Mouse (Mus musculus) MEL (cell line): Measurements from ENCODE around the gene Cltc. TPM values are rescaled to one million over a fixed set of nuclear protein-coding genes. Genes with fewer than 3 reads are reported as not detected.
"Not testable (repeated sequence)": the region's sequence is repeated elsewhere in the genome, so short reads cannot be mapped to it uniquely, and the experiment has no call there.

Experiments
- DNase-seq: peaks from one replicate; pipeline ENCODE4 v3.0.0; 2011; ENCODE audit warnings: low read depth, low spot score
- H3K27ac ChIP-seq: 2 replicates; pipeline ENCODE4 v1.5.1; 2012; ENCODE audit warnings: low read depth, mild to moderate bottlenecking, control low read depth, low read length, moderate library complexity; ENCODE audit not compliant: control insufficient read depth
- H3K27me3 ChIP-seq, 2 experiments: fragments of 150-350 bp in 1 of 2; sonication (generic) in 1 of 2; 2 replicates each; pipeline ENCODE4 v1.6.1; 2012; ENCODE audit warnings: low read length in 2 of 2, mild to moderate bottlenecking in 2 of 2, improper control_type of control experiment in 1 of 2, moderate library complexity in 1 of 2; ENCODE audit not compliant: insufficient read depth in 2 of 2, control insufficient read depth in 1 of 2
- H3K36me3 ChIP-seq, 2 experiments: 2 replicates each; pipeline ENCODE4 v1.6.1; 2012 to 2014; ENCODE audit warnings: low read length in 2 of 2, improper control_type of control experiment in 1 of 2, inconsistent platforms in 1 of 2, mild to moderate bottlenecking in 1 of 2; ENCODE audit not compliant: insufficient read depth in 2 of 2, control insufficient read depth in 1 of 2
- H3K4me1 ChIP-seq, 2 experiments: fragments of 150-350 bp in 1 of 2; sonication (generic) in 1 of 2; 2 replicates each; pipeline ENCODE4 v1.6.1; 2012; ENCODE audit warnings: low read length in 2 of 2, improper control_type of control experiment in 1 of 2, mild to moderate bottlenecking in 1 of 2; ENCODE audit not compliant: insufficient read depth in 2 of 2, control insufficient read depth in 1 of 2
- H3K4me3 ChIP-seq, 2 experiments: fragments of 150-350 bp in 1 of 2; sonication (generic) in 1 of 2; 2 replicates each; pipeline ENCODE4 v1.5.1; 2012; ENCODE audit warnings: low read depth in 2 of 2, low read length in 2 of 2, mild to moderate bottlenecking in 2 of 2, moderate library complexity in 2 of 2, control low read depth in 1 of 2, improper control_type of control experiment in 1 of 2; ENCODE audit not compliant: control insufficient read depth in 1 of 2, insufficient read depth in 1 of 2
- H3K79me2 ChIP-seq: 2 replicates; pipeline ENCODE4 v1.6.1; 2012; ENCODE audit warnings: mild to moderate bottlenecking, low read length, moderate library complexity; ENCODE audit not compliant: control insufficient read depth, poor library complexity, insufficient read depth
- H3K9ac ChIP-seq: 2 replicates; pipeline ENCODE4 v1.6.1; 2012; ENCODE audit warnings: low read depth, mild to moderate bottlenecking, control low read depth, low read length, moderate library complexity; ENCODE audit not compliant: control insufficient read depth, poor library complexity, severe bottlenecking
- H3K9me3 ChIP-seq: fragments of 150-350 bp; sonication (generic); replicated peaks from 2 replicates; pipeline ENCODE4 v1.6.1; 2012; ENCODE audit warnings: mild to moderate bottlenecking, low read length, improper control_type of control experiment, moderate library complexity; ENCODE audit not compliant: insufficient read depth
- CHD2 ChIP-seq: IDR thresholded peaks from 2 replicates; pipeline ENCODE4 v1.6.1; 2011; ENCODE audit warnings: low read length, improper control_type of control experiment
- CTCF ChIP-seq, 3 experiments: IDR thresholded peaks in 2 of 3; conservative IDR thresholded peaks in 1 of 3; 2 replicates each; pipeline ENCODE4 v1.5.1; 2011 to 2012; ENCODE audit warnings: low read length in 3 of 3, low read depth in 2 of 3, mild to moderate bottlenecking in 2 of 3, improper control_type of control experiment in 1 of 3, inconsistent platforms in 1 of 3, mixed read lengths in 1 of 3, moderate library complexity in 1 of 3; ENCODE audit not compliant: control insufficient read depth in 1 of 3, insufficient read depth in 1 of 3, poor library complexity in 1 of 3, severe bottlenecking in 1 of 3
- EP300 ChIP-seq, 2 experiments: IDR thresholded peaks; 2 replicates each; pipeline ENCODE4 v1.6.1; 2011; ENCODE audit warnings: improper control_type of control experiment in 2 of 2, low read length in 2 of 2, low read depth in 1 of 2, mild to moderate bottlenecking in 1 of 2
- ETS1 ChIP-seq: IDR thresholded peaks from 2 replicates; pipeline ENCODE4 v1.6.1; 2012; ENCODE audit warnings: low read depth, mild to moderate bottlenecking, inconsistent platforms, low read length, improper control_type of control experiment, moderate library complexity
- GATA1 ChIP-seq: IDR thresholded peaks from 2 replicates; pipeline ENCODE4 v1.6.1; 2011; ENCODE audit warnings: low read depth, low read length, improper control_type of control experiment
- MEF2A ChIP-seq: IDR thresholded peaks from 2 replicates; pipeline ENCODE4 v1.6.1; 2014; ENCODE audit warnings: low read depth, mild to moderate bottlenecking, inconsistent platforms, low read length, improper control_type of control experiment; ENCODE audit not compliant: poor library complexity, insufficient replicate concordance, severe bottlenecking; ENCODE audit errors: extremely low read depth
- MXI1 ChIP-seq: IDR thresholded peaks from 2 replicates; pipeline ENCODE4 v1.6.1; 2011; ENCODE audit warnings: mild to moderate bottlenecking, low read depth, low read length, improper control_type of control experiment
- MYC ChIP-seq: IDR thresholded peaks from 2 replicates; pipeline ENCODE4 v1.6.1; 2011; ENCODE audit warnings: low read depth, mild to moderate bottlenecking, low read length, improper control_type of control experiment, moderate library complexity
- POLR2AphosphoS5 ChIP-seq: IDR thresholded peaks from 2 replicates; pipeline ENCODE4 v1.6.1; 2012; ENCODE audit warnings: low read depth, borderline replicate concordance, mild to moderate bottlenecking, inconsistent platforms, low read length, moderate library complexity, mixed read lengths
- RAD21 ChIP-seq: IDR thresholded peaks from 2 replicates; pipeline ENCODE4 v1.6.1; 2011; ENCODE audit warnings: mild to moderate bottlenecking, low read depth, low read length, improper control_type of control experiment
- SIN3A ChIP-seq: IDR thresholded peaks from 2 replicates; pipeline ENCODE4 v1.6.1; 2012; ENCODE audit warnings: low read length, improper control_type of control experiment, inconsistent platforms
- SMC3 ChIP-seq: IDR thresholded peaks from 2 replicates; pipeline ENCODE4 v1.6.1; 2011; ENCODE audit warnings: low read depth, low read length, improper control_type of control experiment
- TCF12 ChIP-seq: IDR thresholded peaks from 2 replicates; pipeline ENCODE4 v1.6.1; 2014; ENCODE audit warnings: low read depth, mild to moderate bottlenecking, inconsistent platforms, low read length, improper control_type of control experiment, moderate library complexity
- UBTF ChIP-seq: IDR thresholded peaks from 2 replicates; pipeline ENCODE4 v1.6.1; 2012; ENCODE audit warnings: low read depth, mild to moderate bottlenecking, inconsistent platforms, low read length, improper control_type of control experiment, moderate library complexity, borderline replicate concordance; ENCODE audit not compliant: insufficient read depth
- USF1 ChIP-seq: IDR thresholded peaks from 2 replicates; pipeline ENCODE4 v1.6.1; 2014; ENCODE audit warnings: low read depth, mild to moderate bottlenecking, inconsistent platforms, low read length, improper control_type of control experiment, moderate library complexity
- USF2 ChIP-seq, 2 experiments: IDR thresholded peaks; 2 replicates each; pipeline ENCODE4 v1.6.1; 2011 to 2012; ENCODE audit warnings: improper control_type of control experiment in 2 of 2, low read length in 2 of 2, borderline replicate concordance in 1 of 2, inconsistent platforms in 1 of 2, low read depth in 1 of 2, mild to moderate bottlenecking in 1 of 2; ENCODE audit not compliant: insufficient read depth in 1 of 2
- ZC3H11A ChIP-seq: IDR thresholded peaks from 2 replicates; pipeline ENCODE4 v1.6.1; 2012; ENCODE audit warnings: low read depth, mild to moderate bottlenecking, inconsistent platforms, low read length, improper control_type of control experiment
- polyA plus RNA-seq, 2 experiments: library from polyadenylated mRNA; stranded (reverse) in 1 of 2; unstranded in 1 of 2; fragments of >175 nt in 1 of 2; fragments of >200 nt in 1 of 2; gene quantifications; 2 replicates each; pipeline versions ENCODE4 v1.2.1 to v1.2.4; 2012; ENCODE audit warnings: low replicate concordance in 2 of 2, low read depth in 1 of 2; ENCODE audit not compliant: insufficient read length in 2 of 2, insufficient read depth in 1 of 2, missing spikeins in 1 of 2
- total RNA-seq: library from RNA; depleted of rRNA; stranded (reverse); fragments of 300-350 nt; gene quantifications from 2 replicates; pipeline ENCODE4 v1.2.3, GENCODE M21; 2012

Cltc gene
- total and polyA plus RNA-seq, 3 experiments = 149 to 300 (median 205) TPM

DNA sequence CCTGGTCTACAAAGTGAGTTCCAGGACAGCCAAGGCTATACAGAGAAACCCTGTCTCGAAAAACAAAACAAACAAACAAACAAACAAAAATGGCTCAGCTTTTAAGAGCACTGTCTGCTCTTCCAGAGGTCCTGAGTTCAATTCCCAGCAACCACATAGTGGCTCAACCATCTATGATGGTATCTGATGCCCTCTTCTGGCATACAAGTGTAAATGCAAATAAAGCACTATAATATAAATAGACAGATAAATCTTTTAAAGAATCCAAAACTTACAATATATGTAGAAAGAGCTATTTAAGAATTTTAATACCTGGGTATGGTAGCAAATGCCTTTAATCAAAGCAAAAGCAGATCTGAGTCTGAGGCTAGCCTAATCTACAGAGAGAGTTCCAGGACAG, 19.1 kb downstream of the Cltc start:
- peaks cover 45 to 83% of the 10 kb centered on the region in 2 experiments for H3K36me3 ChIP-seq

GRCm38 (mm10) chr11:86737301-86738000, 19.9 kb downstream of the Cltc start:
- TF ChIP-seq SIN3A = peak; percentile 38; the same call in 1 of the 2 replicates
- 0 out of 2 replicates have a peak, but pooled peaks have one; percentile 24 for TF ChIP-seq MYC
- TF ChIP-seq MXI1 = peak; percentile 62; the same call in 1 of the 2 replicates
- no peak for TF ChIP-seq POLR2AphosphoS5
- TF ChIP-seq, all 39 proteins: peak for 3
- H3K4me3 ChIP-seq = no peak overlapping the region
- no peaks in the 10 kb centered on the region for H3K27me3 ChIP-seq
- H3K9ac ChIP-seq = no peak overlapping the region
- H3K27ac ChIP-seq = no peak overlapping the region
- H3K36me3 ChIP-seq = peaks cover 48 to 77% of the 10 kb centered on the region in 2 experiments
- peaks cover 59% of the 10 kb centered on the region for H3K79me2 ChIP-seq
- H3K9me3 ChIP-seq = no peaks in the 10 kb centered on the region
- peaks cover 32 to 44% of the 10 kb centered on the region in 2 experiments for H3K4me1 ChIP-seq
- no peak for DNase-seq

More for the DNA sequence above, 19.1 kb downstream of the Cltc start:
- H3K9me3 ChIP-seq, H3K27me3 ChIP-seq, H3K4me3 ChIP-seq, H3K9ac ChIP-seq, H3K27ac ChIP-seq: not testable (repeated sequence)
- peak; percentile 49 for DNase-seq
- peak; percentile 3; the same call in 1 of the 2 replicates for TF ChIP-seq SMC3
- TF ChIP-seq RAD21 = peak; percentile 21
- peak in 2 of 3 experiments; percentile 15 to 36; a peak in 1 of 6 replicates for TF ChIP-seq CTCF (IDR thresholded peaks at IDR 0.05 in 2 of 3, conservative IDR thresholded peaks at IDR 0.05 in 1 of 3; ENCODE audit: control insufficient read depth in 1 of 3, insufficient read depth in 1 of 3, low read depth in 2 of 3, low read length in 3 of 3, poor library complexity in 1 of 3, severe bottlenecking in 1 of 3)
- Histone ChIP-seq H3K4me1 (peaks cover 32 to 47% of the 10 kb centered on the region in 2 experiments), H3K79me2 (peaks cover 59% of the 10 kb centered on the region)

DNA sequence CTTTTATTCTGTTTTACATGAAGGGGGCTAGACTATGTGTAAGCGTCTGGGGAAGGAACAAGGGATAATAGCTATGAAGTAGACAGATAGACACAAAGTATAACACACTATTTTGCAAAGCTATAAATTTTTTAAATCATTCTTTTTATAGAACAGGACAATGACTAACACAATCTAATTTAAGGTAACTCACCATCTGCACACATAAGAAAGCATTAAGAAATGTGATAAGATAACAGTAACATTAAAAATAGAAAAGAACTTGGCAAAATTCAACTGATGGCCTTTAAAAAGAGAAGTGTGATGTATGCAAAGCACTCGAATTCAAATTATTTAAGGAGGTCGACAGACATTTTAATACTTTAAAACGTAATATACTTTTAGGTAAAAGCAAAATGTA, 22.4 kb downstream of the Cltc start:
- H3K4me1 ChIP-seq = peaks cover 13 to 25% of the 10 kb centered on the region in 2 experiments
- no peak overlapping the region for H3K4me3 ChIP-seq
- H3K27ac ChIP-seq = no peak overlapping the region
- H3K9ac ChIP-seq = no peak overlapping the region
- H3K27me3 ChIP-seq = no peaks in the 10 kb centered on the region
- DNase-seq = no peak
- TF ChIP-seq UBTF (no peak), TCF12 (peak; percentile 58; the same call in 1 of the 2 replicates), ETS1 (peak; percentile 84), USF1 (no peak), MEF2A (peak; percentile 97; the same call in 1 of the 2 replicates), SIN3A (0 out of 2 replicates have a peak, but pooled peaks have one; percentile 21), CHD2 (no peak), USF2 (IDR thresholded peaks at IDR 0.05; ENCODE audit: borderline replicate concordance in 1 of 2, insufficient read depth in 1 of 2, low read depth in 1 of 2, low read length in 2 of 2) (no peak), SMC3 (no peak), EP300 (IDR thresholded peaks at IDR 0.05; ENCODE audit: low read depth in 1 of 2, low read length in 2 of 2) (peak in 1 of 2 experiments; percentile 42; a peak in 2 of 4 replicates), ZC3H11A (no peak), GATA1 (peak; percentile 49; the same call in 1 of the 2 replicates)
- TF ChIP-seq, all 39 proteins: peak for 6
- Histone ChIP-seq H3K79me2 (peaks cover 41% of the 10 kb centered on the region), H3K9me3 (no peaks in the 10 kb centered on the region), H3K36me3 (peaks cover 58 to 67% of the 10 kb centered on the region in 2 experiments)
